Mouse (Mus musculus) bone marrow, adult 2 months (tissue): ENCODE data around the gene Serpinb6a. TPM values are rescaled to one million over a fixed set of nuclear protein-coding genes. Genes with fewer than 3 reads are reported as not detected.

Experiments
- H3K27ac ChIP-seq: fragments of 200-500 bp; 2 replicates; pipeline ENCODE4 v1.5.1; 2012; ENCODE audit warnings: low read depth, mild to moderate bottlenecking, control low read depth, inconsistent platforms, low read length; ENCODE audit not compliant: control insufficient read depth, poor library complexity, insufficient read depth
- H3K4me1 ChIP-seq: fragments of 200-500 bp; 2 replicates; pipeline ENCODE4 v1.6.1; 2011; ENCODE audit warnings: low read length; ENCODE audit not compliant: control insufficient read depth, insufficient read depth
- H3K4me3 ChIP-seq: fragments of 200-500 bp; replicated peaks from 2 replicates; pipeline ENCODE3; 2011; ENCODE audit warnings: mild to moderate bottlenecking, low read depth, low read length, control low read depth; ENCODE audit not compliant: control insufficient read depth
- CTCF ChIP-seq: fragments of 200-500 bp; IDR thresholded peaks from 2 replicates; pipeline ENCODE4 v1.5.1; 2011; ENCODE audit warnings: low read length, control low read depth; ENCODE audit not compliant: control insufficient read depth, insufficient read depth
- POLR2A ChIP-seq: fragments of 200-500 bp; IDR thresholded peaks from 2 replicates; pipeline ENCODE4 v1.6.1; 2011; ENCODE audit warnings: low read depth, mild to moderate bottlenecking, control low read depth, low read length, borderline replicate concordance; ENCODE audit not compliant: control insufficient read depth
- WGBS: fragments of 180-500 bp; shearing (Covaris S2); methylation state at CpG from one replicate; pipeline ENCODE4 v1.1.7; 2018; 5-methylcytosine and 5-hydroxymethylcytosine counted together
- polyA plus RNA-seq: library from polyadenylated mRNA; stranded (reverse); fragments of >200 nt; gene quantifications from 2 replicates; pipeline ENCODE4 v1.2.4, GENCODE M21; 2011; ENCODE audit warnings: low replicate concordance; ENCODE audit not compliant: missing spikeins, insufficient read depth, insufficient read length

Serpinb6a gene
- polyA plus RNA-seq, 1 experiment = 87.2 TPM

DNA sequence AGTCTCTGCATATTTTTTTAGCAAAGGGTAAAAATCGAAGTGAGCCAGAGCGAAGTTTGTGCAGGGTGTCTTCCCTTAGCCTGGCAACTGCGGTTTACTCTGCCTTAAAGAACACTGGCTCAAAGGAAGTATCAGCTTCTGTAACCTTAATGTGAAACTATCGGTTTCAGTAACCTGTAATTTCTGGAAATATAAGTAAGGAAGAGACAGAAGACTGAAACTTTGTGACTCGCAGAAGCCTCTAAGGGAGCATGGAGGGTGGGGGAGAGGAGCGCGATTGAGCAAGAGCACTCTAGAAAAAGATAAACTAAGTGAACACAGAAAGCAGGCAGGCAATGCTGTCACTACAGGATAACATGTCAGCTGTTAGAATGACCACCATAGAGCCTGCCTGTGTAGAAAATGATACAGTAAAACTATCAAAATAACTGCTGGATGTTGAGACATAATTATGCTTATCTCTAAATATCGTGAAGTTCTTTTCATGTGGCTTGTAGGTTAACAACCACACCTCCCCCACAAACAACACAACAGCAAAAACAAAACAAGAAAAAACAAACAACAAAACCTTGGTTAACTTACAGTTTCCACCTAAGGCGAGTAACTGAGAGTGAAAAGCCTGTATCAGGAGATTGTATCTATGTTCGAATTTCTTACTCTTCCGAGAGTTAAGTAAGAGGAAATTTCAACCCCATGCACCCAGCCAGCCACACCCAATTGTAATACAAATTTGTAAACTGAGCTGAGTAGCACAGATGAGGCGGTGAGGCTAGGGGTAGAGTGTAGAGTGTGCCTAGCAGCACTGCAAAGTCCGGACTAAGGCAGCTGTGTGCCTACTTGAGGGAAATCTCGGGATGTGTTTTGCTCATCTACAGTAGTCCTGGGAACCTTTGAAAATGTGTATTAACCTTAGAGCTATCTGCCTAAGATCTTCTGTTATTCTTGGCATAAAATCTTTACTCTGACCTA is 37.3 kb downstream of the Serpinb6a start:
- 9% methylated on average over 14 of the region's 14 CpGs for WGBS
- no peaks in the 10 kb centered on the region; the same call in 1 of the 2 replicates for H3K4me1 ChIP-seq
- peak overlapping the region; percentile 85 for H3K4me3 ChIP-seq
- TF ChIP-seq CTCF (no peak), POLR2A (no peak)
- peak overlapping the region; percentile 55 for H3K27ac ChIP-seq

DNA sequence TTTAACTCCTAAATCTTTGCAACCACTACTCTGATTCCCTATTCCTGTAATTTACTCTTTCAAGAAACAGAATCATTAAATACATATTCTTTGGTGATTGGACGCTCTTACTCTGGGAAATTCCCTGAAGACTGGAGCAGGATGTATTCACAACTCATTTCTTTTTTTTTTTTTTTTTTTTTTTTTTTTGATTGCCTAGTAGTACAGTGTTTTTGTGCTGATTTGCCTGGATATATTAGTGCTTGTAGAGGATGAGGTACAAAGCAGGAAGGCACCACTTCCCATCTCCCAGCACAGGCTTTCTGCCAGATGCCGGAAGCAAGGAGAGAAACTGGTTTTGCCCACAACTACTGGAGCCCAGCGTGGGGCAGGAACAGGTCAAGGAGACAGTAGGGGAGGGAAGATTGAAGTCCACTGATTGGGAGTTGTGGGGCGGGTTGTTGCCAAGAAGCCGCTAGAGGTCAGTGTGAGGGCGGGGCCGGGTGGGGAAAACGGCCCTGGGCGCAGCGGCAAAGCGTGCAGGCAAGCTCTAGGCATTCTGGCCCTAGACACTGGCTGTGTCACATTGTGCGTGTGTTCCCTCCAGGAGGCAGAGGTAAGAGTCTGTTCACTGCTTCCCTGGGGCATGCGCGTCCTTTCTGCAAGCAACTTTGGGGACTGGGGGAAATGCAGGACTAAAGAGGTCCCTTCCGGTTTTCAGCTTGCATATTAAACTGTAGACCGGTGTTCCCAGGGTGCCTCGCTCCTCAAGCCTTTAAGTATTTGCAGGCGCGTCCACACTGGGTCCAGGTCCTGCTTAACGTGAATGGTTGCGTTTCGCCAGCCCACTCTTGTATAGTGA is 38.2 kb downstream of the Serpinb6a start, which contains the start of gene Nqo2:
Nqo2 (plus strand) TSS at position 482 of the 841 bp plus-strand sequence.
- WGBS = 2% methylated on average over 22 of the region's 22 CpGs
- Histone ChIP-seq H3K4me1 (no peaks in the 10 kb centered on the region; the same call in 1 of the 2 replicates), H3K27ac (peak within 1 kb of the TSS; percentile 55), H3K4me3 (peak within 1 kb of the TSS; percentile 85)
- no peak for TF ChIP-seq POLR2A
- peak; percentile 39; the same call in 1 of the 2 replicates for TF ChIP-seq CTCF

- no peak for TF ChIP-seq CTCF
- no peak for TF ChIP-seq POLR2A
- no peaks in the 10 kb centered on the region for H3K4me1 ChIP-seq
- H3K4me3 ChIP-seq = no peak overlapping the region
- WGBS = 87% methylated on average over 2 of the region's 2 CpGs
- no peak overlapping the region for H3K27ac ChIP-seq
Observed at GRCm38 (mm10) chr13:33959771-33960170, 42.8 kb downstream of the Serpinb6a start.

GRCm38 (mm10) chr13:33956571-33957421 is 45.8 kb downstream of the Serpinb6a start:
- Histone ChIP-seq H3K27ac (no peak overlapping the region), H3K4me1 (no peaks in the 10 kb centered on the region), H3K4me3 (no peak overlapping the region)
- TF ChIP-seq CTCF (0 out of 2 replicates have a peak, but pooled peaks have one; percentile 22), POLR2A (no peak)
- 51% methylated on average over 6 of the region's 6 CpGs for WGBS

- Histone ChIP-seq H3K4me3 (no peak overlapping the region), H3K27ac (no peak overlapping the region), H3K4me1 (no peaks in the 10 kb centered on the region)
- TF ChIP-seq POLR2A (no peak), CTCF (no peak)
- WGBS = 73% methylated on average over 2 of the region's 2 CpGs
Observed at GRCm38 (mm10) chr13:33952947-33953346, 49.6 kb downstream of the Serpinb6a start.

- Histone ChIP-seq H3K4me1 (no peaks in the 10 kb centered on the region), H3K27ac (no peak overlapping the region), H3K4me3 (no peak overlapping the region)
- WGBS = 64% methylated on average over 1 of the region's 1 CpGs
- TF ChIP-seq POLR2A (no peak), CTCF (no peak)
Observed at GRCm38 (mm10) chr13:33952075-33952449, 50.5 kb downstream of the Serpinb6a start.

GRCm38 (mm10) chr13:33951308-33952074 is 51.1 kb downstream of the Serpinb6a start:
- Histone ChIP-seq H3K4me1 (no peaks in the 10 kb centered on the region), H3K4me3 (no peak overlapping the region), H3K27ac (no peak overlapping the region)
- no peak for TF ChIP-seq POLR2A
- TF ChIP-seq CTCF = no peak
- 71% methylated on average over 4 of the region's 4 CpGs for WGBS
